Mouse (Mus musculus): ENCODE data around the gene Cyp4b1. TPM values are rescaled to one million over a fixed set of nuclear protein-coding genes. Genes with fewer than 3 reads are reported as not detected.

Gene Cyp4b1
- polyA plus RNA-seq, 1 experiment = 66.2 TPM

Other genes starting within 250 kb of the Cyp4b1 start
- gene Cyp4a12b, start 236.1 kb downstream of the Cyp4b1 start, polyA plus RNA-seq (2012; rRNA removed) = 0.11 and 0.30 TPM in 2 replicates
- gene Cyp4a30b, start 195.1 kb downstream of the Cyp4b1 start, polyA plus RNA-seq (2012; rRNA removed) = 1.4 and 1.5 TPM in 2 replicates
- 0.11 TPM in 1 of 2 replicates, not detected in the other for gene Cyp4a14, start 151.6 kb downstream of the Cyp4b1 start, polyA plus RNA-seq (2012; rRNA removed)
- 0.11 and 0.29 TPM in 2 replicates for gene Cyp4a10, start 129.5 kb downstream of the Cyp4b1 start, polyA plus RNA-seq (2012; rRNA removed)
- 0.05 TPM in 1 of 2 replicates, not detected in the other for gene Cyp4a31, start 84.1 kb downstream of the Cyp4b1 start, polyA plus RNA-seq (2012; rRNA removed)
- not detected in 2 replicates for gene Cyp4a32, start 46.8 kb downstream of the Cyp4b1 start, polyA plus RNA-seq (2012; rRNA removed)
- 23.5 and 25.0 TPM in 2 replicates for gene Efcab14, start 90.0 kb upstream of the Cyp4b1 start, polyA plus RNA-seq (2012; rRNA removed)
- gene Tex38, start 133.3 kb upstream of the Cyp4b1 start, polyA plus RNA-seq (2012; rRNA removed) = 0.39 and 0.43 TPM in 2 replicates
- 14.7 and 20.9 TPM in 2 replicates for gene Atpaf1, start 137.1 kb upstream of the Cyp4b1 start, polyA plus RNA-seq (2012; rRNA removed)
- gene Mob3c, start 180.4 kb upstream of the Cyp4b1 start, polyA plus RNA-seq (2012; rRNA removed) = 21.6 and 25.4 TPM in 2 replicates
- gene Mknk1, start 191.5 kb upstream of the Cyp4b1 start, polyA plus RNA-seq (2012; rRNA removed) = 41.0 and 49.9 TPM in 2 replicates
- gene Kncn, start 236.7 kb upstream of the Cyp4b1 start, polyA plus RNA-seq (2012; rRNA removed) = not detected in 2 replicates
- 0.31 and 0.85 TPM in 2 replicates for gene 6430628N08Rik, start 242.9 kb upstream of the Cyp4b1 start, polyA plus RNA-seq (2012; rRNA removed)

Data from gonadal fat pad, adult 2 months (tissue).